Mouse (Mus musculus) bone marrow macrophage, adult 2 months (primary cell): ENCODE measurements around the gene Olfr739. TPM values are rescaled to one million over a fixed set of nuclear protein-coding genes. Genes with fewer than 3 reads are reported as not detected.

Source experiments
- H3K27ac ChIP-seq: 2 replicates; pipeline ENCODE4 v1.5.1; 2012; ENCODE audit warnings: low read depth, low read length; ENCODE audit not compliant: insufficient read depth
- H3K4me1 ChIP-seq: 2 replicates; pipeline ENCODE4 v1.6.1; 2012; ENCODE audit warnings: low read length; ENCODE audit not compliant: control insufficient read depth, insufficient read depth
- H3K4me3 ChIP-seq: 2 replicates; pipeline ENCODE4 v1.5.1; 2012; ENCODE audit warnings: mild to moderate bottlenecking, low read length, moderate library complexity; ENCODE audit not compliant: insufficient read depth
- CTCF ChIP-seq: IDR thresholded peaks from 2 replicates; pipeline ENCODE4 v1.5.1; 2012; ENCODE audit warnings: low read depth, mild to moderate bottlenecking, low read length, moderate library complexity
- POLR2A ChIP-seq: IDR thresholded peaks from 2 replicates; pipeline ENCODE4 v1.6.1; 2012; ENCODE audit warnings: mild to moderate bottlenecking, low read depth, low read length, borderline replicate concordance
- polyA plus RNA-seq: library from polyadenylated mRNA; stranded (reverse); fragments of >200 nt; gene quantifications from 2 replicates; pipeline ENCODE4 v1.2.4, GENCODE M21; 2012; ENCODE audit not compliant: missing spikeins, insufficient read depth, insufficient read length

The Olfr739 gene
- not detected in 2 replicates for polyA plus RNA-seq

- no peak within 1 kb of the TSS for H3K4me3 ChIP-seq
- no peak within 1 kb of the TSS for H3K27ac ChIP-seq
These were observed at the start of gene Olfr739 for GRCm38 (mm10) chr14:50418326-50418725. TSS of gene Olfr739 (plus strand) at chr14:50418626.

DNA sequence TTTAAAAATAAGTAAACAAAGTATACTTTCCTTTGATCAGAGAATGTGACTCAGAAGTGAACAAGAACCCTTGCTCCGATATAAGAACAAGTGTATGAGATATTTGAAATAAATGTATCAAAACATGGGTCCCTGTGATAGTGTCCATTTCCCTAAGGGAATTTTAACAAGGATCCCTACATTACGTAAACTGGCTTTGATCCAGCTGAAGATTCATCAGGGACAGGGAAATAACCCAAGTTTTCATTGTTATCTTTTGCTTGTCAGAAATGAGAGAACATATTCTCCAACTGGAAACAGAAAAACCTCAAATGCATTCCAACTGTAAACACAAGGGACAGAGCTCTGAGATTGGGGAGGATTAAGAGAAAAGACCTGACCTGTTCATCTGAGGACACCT, 37.6 kb upstream of the Olfr739 start, which contains the start of gene Olfr736:
TSS of gene Olfr736 (plus strand) at position 301 of the 400 bp plus-strand sequence.
- TF ChIP-seq CTCF: no peak
- no peak for TF ChIP-seq POLR2A
- H3K4me3 ChIP-seq: no peak within 1 kb of the TSS
- H3K27ac ChIP-seq: no peak within 1 kb of the TSS
- no peaks in the 10 kb centered on the region for H3K4me1 ChIP-seq

More at GRCm38 (mm10) chr14:50418326-50418725, at the start of gene Olfr739:
- TF ChIP-seq POLR2A (no peak), CTCF (no peak)
- no peaks in the 10 kb centered on the region for H3K4me1 ChIP-seq

DNA sequence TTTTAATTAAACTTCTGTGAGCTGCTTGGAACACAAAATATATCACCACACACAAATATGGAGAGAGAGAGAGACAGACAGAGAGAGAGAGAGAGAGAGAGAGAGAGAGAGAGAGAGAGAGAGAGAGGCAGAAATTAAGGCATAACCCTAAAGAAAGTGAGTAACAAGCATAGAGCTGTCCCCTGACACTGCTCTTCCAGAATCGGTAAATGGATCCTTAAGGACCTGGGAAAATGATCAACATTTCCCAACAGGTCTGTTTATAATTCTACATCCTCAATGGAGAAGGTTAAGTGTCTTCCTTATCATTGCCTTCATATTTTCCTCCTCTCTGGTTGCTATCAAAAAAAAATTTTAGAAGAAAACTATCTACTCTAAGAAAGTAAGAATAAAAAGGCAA, 11.2 kb upstream of the Olfr739 start, which contains the start of gene Olfr738:
TSS of gene Olfr738 (plus strand) at position 301 of the 400 bp plus-strand sequence.
- Histone ChIP-seq H3K27ac (no peak within 1 kb of the TSS), H3K4me3 (no peak within 1 kb of the TSS)
- TF ChIP-seq CTCF: no peak
- TF ChIP-seq POLR2A: no peak

GRCm38 (mm10) chr14:50445245-50445644, 26.8 kb downstream of the Olfr739 start, which contains the start of gene Olfr740:
TSS of gene Olfr740 (plus strand) at chr14:50445545.
- no peak within 1 kb of the TSS for H3K27ac ChIP-seq
- TF ChIP-seq CTCF: no peak
- no peak for TF ChIP-seq POLR2A
- no peak within 1 kb of the TSS for H3K4me3 ChIP-seq
- H3K4me1 ChIP-seq: no peaks in the 10 kb centered on the region

More for the DNA sequence above, 11.2 kb upstream of the Olfr739 start, which contains the start of gene Olfr738:
- H3K4me1 ChIP-seq: no peaks in the 10 kb centered on the region

- Histone ChIP-seq H3K4me3 (no peak within 1 kb of the TSS), H3K27ac (no peak within 1 kb of the TSS), H3K4me1 (no peaks in the 10 kb centered on the region)
- TF ChIP-seq CTCF (no peak), POLR2A (no peak)
These were observed 54.0 kb downstream of the Olfr739 start, which contains the start of gene Olfr741 for GRCm38 (mm10) chr14:50472438-50472837. TSS of gene Olfr741 (plus strand) at chr14:50472738.

Other genes starting within 250 kb of the Olfr739 start
- gene Olfr730, start 230.4 kb upstream of the Olfr739 start, polyA plus RNA-seq: not detected in 2 replicates
- not detected in 2 replicates for gene Olfr731, start 176.8 kb upstream of the Olfr739 start, polyA plus RNA-seq
- not detected in 2 replicates for gene Olfr732, start 134.4 kb upstream of the Olfr739 start, polyA plus RNA-seq
- not detected in 2 replicates for gene Olfr733, start 117.1 kb upstream of the Olfr739 start, polyA plus RNA-seq
- not detected in 2 replicates for gene Olfr734, start 91.9 kb upstream of the Olfr739 start, polyA plus RNA-seq
- gene Olfr735, start 69.8 kb upstream of the Olfr739 start, polyA plus RNA-seq: not detected in 2 replicates
- gene Tlr11, start 60.7 kb upstream of the Olfr739 start, polyA plus RNA-seq: 0.27 TPM in 1 of 2 replicates, not detected in the other
- gene Olfr736, start 37.5 kb upstream of the Olfr739 start, polyA plus RNA-seq: not detected in 2 replicates
- not detected in 2 replicates for gene Olfr738, start 11.1 kb upstream of the Olfr739 start, polyA plus RNA-seq
- not detected in 2 replicates for gene Olfr740, start 26.9 kb downstream of the Olfr739 start, polyA plus RNA-seq
- gene Olfr741, start 54.1 kb downstream of the Olfr739 start, polyA plus RNA-seq: not detected in 2 replicates
- not detected in 2 replicates for gene Olfr742, start 85.0 kb downstream of the Olfr739 start, polyA plus RNA-seq
- not detected in 2 replicates for gene Olfr743, start 103.2 kb downstream of the Olfr739 start, polyA plus RNA-seq
- not detected in 2 replicates for gene Olfr744, start 196.3 kb downstream of the Olfr739 start, polyA plus RNA-seq
- not detected in 2 replicates for gene Olfr745, start 220.8 kb downstream of the Olfr739 start, polyA plus RNA-seq
- gene Olfr746, start 228.5 kb downstream of the Olfr739 start, polyA plus RNA-seq: not detected in 2 replicates